Mouse (Mus musculus): Measurements from ENCODE around the gene Tmem126a.
A peak's percentile ranks its signal among the peaks of the same experiment; 100 is the strongest.

DNA sequence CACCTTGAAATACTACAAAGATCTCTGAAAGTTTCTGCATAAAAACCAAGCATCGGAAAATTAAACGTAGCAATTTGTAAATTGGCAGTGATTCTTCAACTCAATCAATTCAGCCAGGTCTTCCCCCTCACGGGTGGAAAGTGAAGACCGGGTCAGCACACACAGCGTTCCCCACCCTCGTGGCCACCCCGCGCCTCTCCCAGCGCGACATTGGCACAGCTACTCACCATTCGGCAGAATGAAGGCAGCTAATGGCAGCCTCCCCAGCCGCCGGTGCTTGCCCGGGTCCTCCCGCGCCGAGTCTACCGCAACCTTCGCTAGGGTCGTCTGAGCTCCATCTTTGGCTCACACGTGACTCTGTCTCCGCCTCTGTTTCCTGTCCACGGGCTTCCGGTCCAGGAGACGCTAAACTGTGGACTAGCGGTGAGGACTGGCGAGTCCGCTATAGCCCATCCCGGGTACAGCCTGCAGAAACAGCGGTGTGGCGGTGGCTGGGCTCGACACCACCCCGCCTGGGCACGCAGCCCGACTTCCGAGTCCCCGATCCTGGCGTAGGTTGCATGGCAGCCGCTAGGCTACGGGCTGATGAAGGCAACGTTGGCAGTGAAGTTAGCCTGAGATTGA lies at the start of gene Tmem126a:
- TF ChIP-seq CTCF (conservative IDR thresholded peaks at IDR 0.05; ENCODE audit: insufficient read depth, insufficient read length, low read depth, low read length), result peak; percentile 35
- peak; percentile 84 for TF ChIP-seq POLR2A (IDR thresholded peaks at IDR 0.05; ENCODE audit: low read depth, low read length)

Measured in kidney, adult 2 months (tissue).